Mouse (Mus musculus): ENCODE results near the gene Gys1. TPM values are rescaled to one million over a fixed set of nuclear protein-coding genes. Genes with fewer than 3 reads are reported as not detected.
"Not testable (repeated sequence)": the region's sequence is repeated elsewhere in the genome, so short reads cannot be mapped to it uniquely, and the experiment has no call there.

Gys1 gene
- total RNA-seq, 2 experiments from 2014 or later: 20.3 to 27.1 TPM

- ATAC-seq (replicated peaks; ENCODE audit: poor library complexity, severe bottlenecking): no peak
Observed at GRCm38 (mm10) chr7:45455932-45456696, 21.5 kb downstream of the Gys1 start.

- no peak for ATAC-seq (replicated peaks; ENCODE audit: poor library complexity, severe bottlenecking)
Observed at GRCm38 (mm10) chr7:45456721-45457203, 22.1 kb downstream of the Gys1 start.

- ATAC-seq (replicated peaks; ENCODE audit: poor library complexity, severe bottlenecking): peak; percentile 54
Observed at GRCm38 (mm10) chr7:45457204-45458060, 22.8 kb downstream of the Gys1 start.

- ATAC-seq (replicated peaks; ENCODE audit: poor library complexity, severe bottlenecking): peak; percentile 6; the same call in 1 of the 2 replicates
Observed at GRCm38 (mm10) chr7:45458748-45459563, 24.3 kb downstream of the Gys1 start.

GRCm38 (mm10) chr7:45459564-45460140 lies 25.0 kb downstream of the Gys1 start, which contains the start of gene Ftl1:
Gene Ftl1, minus strand, starts transcription at chr7:45459884.
- ATAC-seq (replicated peaks; ENCODE audit: poor library complexity, severe bottlenecking): peak; percentile 63

- ATAC-seq (replicated peaks; ENCODE audit: poor library complexity, severe bottlenecking): no peak
Observed at GRCm38 (mm10) chr7:45460377-45460776, 25.7 kb downstream of the Gys1 start.

- ATAC-seq (replicated peaks; ENCODE audit: poor library complexity, severe bottlenecking): peak; percentile 55
Observed at GRCm38 (mm10) chr7:45460860-45461314, 26.2 kb downstream of the Gys1 start.

- ATAC-seq (replicated peaks; ENCODE audit: poor library complexity, severe bottlenecking): no peak
Observed at GRCm38 (mm10) chr7:45461326-45461725, 26.7 kb downstream of the Gys1 start.

- no peak for ATAC-seq (replicated peaks; ENCODE audit: poor library complexity, severe bottlenecking)
Observed at GRCm38 (mm10) chr7:45461781-45462180, 27.1 kb downstream of the Gys1 start.

GRCm38 (mm10) chr7:45462325-45462724 lies 27.7 kb downstream of the Gys1 start:
- ATAC-seq (replicated peaks; ENCODE audit: poor library complexity, severe bottlenecking): no peak

- ATAC-seq (replicated peaks; ENCODE audit: poor library complexity, severe bottlenecking): not testable (repeated sequence)
Observed at GRCm38 (mm10) chr7:45462868-45463267, 28.2 kb downstream of the Gys1 start.

GRCm38 (mm10) chr7:45463987-45464778 lies 29.5 kb downstream of the Gys1 start:
- no peak for ATAC-seq (replicated peaks; ENCODE audit: poor library complexity, severe bottlenecking)

GRCm38 (mm10) chr7:45465112-45465511 lies 30.5 kb downstream of the Gys1 start:
- no peak for ATAC-seq (replicated peaks; ENCODE audit: poor library complexity, severe bottlenecking)

- no peak for ATAC-seq (replicated peaks; ENCODE audit: poor library complexity, severe bottlenecking)
Observed at GRCm38 (mm10) chr7:45465549-45465948, 30.9 kb downstream of the Gys1 start.

- ATAC-seq (replicated peaks; ENCODE audit: poor library complexity, severe bottlenecking): peak; percentile 81
Observed at GRCm38 (mm10) chr7:45466283-45467089, 31.8 kb downstream of the Gys1 start, which contains the start of gene Bax. Gene Bax, minus strand, starts transcription at chr7:45466898.

GRCm38 (mm10) chr7:45467090-45467670 lies 32.5 kb downstream of the Gys1 start:
- no peak for ATAC-seq (replicated peaks; ENCODE audit: poor library complexity, severe bottlenecking)

- ATAC-seq (replicated peaks; ENCODE audit: poor library complexity, severe bottlenecking): peak; percentile 48
Observed at GRCm38 (mm10) chr7:45470869-45471268, 36.2 kb downstream of the Gys1 start.
